Mouse (Mus musculus): ENCODE results near the gene Arntl2. TPM values are rescaled to one million over a fixed set of nuclear protein-coding genes. Genes with fewer than 3 reads are reported as not detected.
"Not testable (repeated sequence)": the region's sequence is repeated elsewhere in the genome, so short reads cannot be mapped to it uniquely, and the experiment has no call there.

Gene Arntl2
- total RNA-seq, 2 experiments from 2014 or later = 0.64 to 1.5 TPM

GRCm38 (mm10) chr6:146838863-146839262, 43.0 kb downstream of the Arntl2 start:
- no peak for DNase-seq
- intact Hi-C loops (cut with DNase I; ENCODE audit: low total_unique reads) = no loop called here

GRCm38 (mm10) chr6:146844867-146845266, 49.0 kb downstream of the Arntl2 start:
- intact Hi-C loops (cut with DNase I; ENCODE audit: low total_unique reads) = no loop called here
- no peak for DNase-seq

- no peak for DNase-seq
- intact Hi-C loops (cut with DNase I; ENCODE audit: low total_unique reads) = no loop called here
These were observed 49.5 kb downstream of the Arntl2 start for GRCm38 (mm10) chr6:146845347-146845746.

GRCm38 (mm10) chr6:146845961-146846750, 50.3 kb downstream of the Arntl2 start:
- DNase-seq = peak; percentile 40
- intact Hi-C loops (cut with DNase I; ENCODE audit: low total_unique reads) = no loop called here

- DNase-seq = no peak
- intact Hi-C loops (cut with DNase I; ENCODE audit: low total_unique reads) = no loop called here
These were observed 51.5 kb downstream of the Arntl2 start for GRCm38 (mm10) chr6:146847402-146847801.

GRCm38 (mm10) chr6:146848281-146848680, 52.4 kb downstream of the Arntl2 start:
- DNase-seq = no peak
- intact Hi-C loops (cut with DNase I; ENCODE audit: low total_unique reads) = no loop called here

GRCm38 (mm10) chr6:146850050-146850449, 54.2 kb downstream of the Arntl2 start, which contains the start of gene Smco2:
Smco2 (plus strand) TSS chr6:146850104.
- intact Hi-C loops (cut with DNase I; ENCODE audit: low total_unique reads) = no loop called here
- no peak for DNase-seq

GRCm38 (mm10) chr6:146851916-146852315, 56.1 kb downstream of the Arntl2 start:
- no peak for DNase-seq
- intact Hi-C loops (cut with DNase I; ENCODE audit: low total_unique reads) = no loop called here

- intact Hi-C loops (cut with DNase I; ENCODE audit: low total_unique reads) = no loop called here
These were observed 56.9 kb downstream of the Arntl2 start for GRCm38 (mm10) chr6:146852739-146853138.

GRCm38 (mm10) chr6:146855185-146855584, 59.3 kb downstream of the Arntl2 start:
- intact Hi-C loops (cut with DNase I; ENCODE audit: low total_unique reads) = no loop called here
- DNase-seq = no peak

More at GRCm38 (mm10) chr6:146852739-146853138, 56.9 kb downstream of the Arntl2 start:
- DNase-seq = no peak

- DNase-seq = no peak
These were observed 61.5 kb downstream of the Arntl2 start for GRCm38 (mm10) chr6:146857386-146857785.

GRCm38 (mm10) chr6:146863154-146863553, 67.3 kb downstream of the Arntl2 start:
- no peak for DNase-seq
- intact Hi-C loops (cut with DNase I; ENCODE audit: low total_unique reads) = no loop called here

More at GRCm38 (mm10) chr6:146857386-146857785, 61.5 kb downstream of the Arntl2 start:
- intact Hi-C loops (cut with DNase I; ENCODE audit: low total_unique reads) = no loop called here

- intact Hi-C loops (cut with DNase I; ENCODE audit: low total_unique reads); DNase-seq: not testable (repeated sequence)
These were observed 68.5 kb downstream of the Arntl2 start for GRCm38 (mm10) chr6:146864370-146864769.

- DNase-seq = no peak
- intact Hi-C loops (cut with DNase I; ENCODE audit: low total_unique reads) = no loop called here
These were observed 69.8 kb downstream of the Arntl2 start for GRCm38 (mm10) chr6:146865701-146866100.

- DNase-seq = no peak
- intact Hi-C loops (cut with DNase I; ENCODE audit: low total_unique reads) = no loop called here
These were observed 76.1 kb downstream of the Arntl2 start for GRCm38 (mm10) chr6:146871975-146872374.

GRCm38 (mm10) chr6:146874415-146874814, 78.6 kb downstream of the Arntl2 start:
- DNase-seq = no peak
- intact Hi-C loops (cut with DNase I; ENCODE audit: low total_unique reads) = no loop called here

- intact Hi-C loops (cut with DNase I; ENCODE audit: low total_unique reads) = no loop called here
These were observed 81.0 kb downstream of the Arntl2 start for GRCm38 (mm10) chr6:146876820-146877219.

GRCm38 (mm10) chr6:146877425-146878045, 81.7 kb downstream of the Arntl2 start:
- DNase-seq = no peak
- intact Hi-C loops (cut with DNase I; ENCODE audit: low total_unique reads) = no loop called here

More at GRCm38 (mm10) chr6:146876820-146877219, 81.0 kb downstream of the Arntl2 start:
- no peak for DNase-seq

- intact Hi-C loops (cut with DNase I; ENCODE audit: low total_unique reads) = no loop called here
- no peak for DNase-seq
These were observed 83.1 kb downstream of the Arntl2 start for GRCm38 (mm10) chr6:146878926-146879325.

- intact Hi-C loops (cut with DNase I; ENCODE audit: low total_unique reads) = no loop called here
- no peak for DNase-seq
These were observed 84.0 kb downstream of the Arntl2 start for GRCm38 (mm10) chr6:146879856-146880255.

- intact Hi-C loops (cut with DNase I; ENCODE audit: low total_unique reads) = no loop called here
- no peak for DNase-seq
These were observed 84.4 kb downstream of the Arntl2 start for GRCm38 (mm10) chr6:146880296-146880695.
